Mouse (Mus musculus) neural tube, embryonic 14.5 days (tissue): ENCODE measurements around the gene Matn4. TPM values are rescaled to one million over a fixed set of nuclear protein-coding genes. Genes with fewer than 3 reads are reported as not detected.

Experiments
- ATAC-seq: fragments of 200-750 bp; cut with Nextera tagmentation; 2 replicates; pipeline ENCODE4 v1.8.0; 2017; ENCODE audit warnings: low read depth, mild to moderate bottlenecking, moderate TSS enrichment, moderate library complexity
- H3K27ac ChIP-seq: fragments of 300-500 bp; sonication (generic); 2 replicates; pipeline ENCODE4 v1.5.1; 2014; ENCODE audit warnings: low read depth, mild to moderate bottlenecking, control low read depth, low read length, moderate library complexity, mixed read lengths
- H3K27me3 ChIP-seq: fragments of 300-500 bp; sonication (generic); 2 replicates; pipeline ENCODE4 v1.6.1; 2014; ENCODE audit warnings: low read length; ENCODE audit not compliant: control insufficient read depth, insufficient read depth
- H3K36me3 ChIP-seq: fragments of 300-500 bp; sonication (generic); 2 replicates; pipeline ENCODE4 v1.6.1; 2014; ENCODE audit warnings: low read length, mixed read lengths; ENCODE audit not compliant: control insufficient read depth, insufficient read depth
- H3K4me1 ChIP-seq: fragments of 300-500 bp; sonication (generic); 2 replicates; pipeline ENCODE4 v1.6.1; 2014; ENCODE audit warnings: low read length; ENCODE audit not compliant: control insufficient read depth, insufficient read depth
- H3K4me2 ChIP-seq: fragments of 300-500 bp; sonication (generic); 2 replicates; pipeline ENCODE4 v1.6.1; 2014; ENCODE audit warnings: mild to moderate bottlenecking, low read depth, low read length, control low read depth
- H3K4me3 ChIP-seq: fragments of 300-500 bp; sonication (generic); 2 replicates; pipeline ENCODE4 v1.5.1; 2014; ENCODE audit warnings: low read depth, low read length, control low read depth, mixed read lengths
- H3K9ac ChIP-seq: fragments of 300-500 bp; sonication (generic); replicated peaks from 2 replicates; pipeline ENCODE4 v1.6.1; 2014; ENCODE audit warnings: low read depth, mild to moderate bottlenecking, control low read depth, low read length, mixed read lengths
- H3K9me3 ChIP-seq: fragments of 300-500 bp; sonication (generic); 2 replicates; pipeline ENCODE4 v1.6.1; 2016; ENCODE audit warnings: low read length; ENCODE audit not compliant: control insufficient read depth
- WGBS: fragments of 180-500 bp; shearing (Covaris S2); extraction: QIAGEN DNeasy Blood & Tissue Kit; methylation state at CpG from one replicate; pipeline ENCODE4 v1.1.7; 2014; 5-methylcytosine and 5-hydroxymethylcytosine counted together
- polyA plus RNA-seq: library from polyadenylated mRNA; unstranded; fragments of >200 nt; fragmentation: Nextera tagmentation; extraction: Ambion mirVana; gene quantifications from 2 replicates; pipeline ENCODE4 v1.2.1, GENCODE M21; 2014

Matn4 gene
- polyA plus RNA-seq, 1 experiment from 2014 or later = 0.36 TPM

DNA sequence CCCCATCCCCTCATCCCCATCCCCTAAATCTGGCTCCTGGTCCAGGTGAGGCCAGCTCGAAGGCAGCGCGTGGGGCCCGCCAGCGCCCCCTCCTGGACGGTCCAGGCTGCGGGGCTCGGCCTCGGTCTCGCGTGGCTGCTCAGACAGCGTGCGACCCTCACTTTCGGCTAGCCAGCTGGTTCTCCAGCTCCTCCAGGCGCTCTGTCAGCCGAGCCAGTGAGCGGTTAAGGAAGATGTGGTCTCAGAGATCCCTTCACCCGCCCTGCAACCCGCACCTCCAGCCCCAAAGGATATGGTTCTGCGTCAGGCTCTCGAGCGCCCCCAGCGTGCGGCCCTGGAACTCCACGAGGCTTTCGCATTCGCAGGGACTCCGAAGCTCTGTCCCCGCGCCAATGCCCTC lies 15.5 kb downstream of the Matn4 start:
- peak; percentile 67 for ATAC-seq
- peak overlapping the region; percentile 57; the same call in 1 of the 2 replicates for H3K27ac ChIP-seq
- 1% methylated on average over 28 of the region's 30 CpGs for WGBS

DNA sequence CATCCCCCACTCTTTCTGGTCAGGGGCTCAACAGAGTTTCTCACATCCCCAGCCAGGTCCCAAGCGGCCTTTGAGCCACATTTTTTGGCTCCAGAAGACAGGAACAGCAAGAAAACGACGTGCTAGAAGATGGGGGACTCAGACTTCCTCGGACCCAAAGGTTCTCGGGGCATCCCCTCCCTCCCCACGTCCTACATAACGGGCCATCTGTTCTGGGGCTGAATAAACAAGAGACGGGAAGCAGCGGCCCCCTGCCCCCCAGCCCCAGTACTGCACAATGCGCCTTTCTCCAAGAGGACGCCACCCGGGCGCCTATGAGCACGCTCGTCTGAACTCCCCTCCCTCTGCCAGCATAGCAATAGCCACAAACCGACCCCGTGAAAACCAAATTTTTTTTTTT lies 15.9 kb downstream of the Matn4 start, which contains the start of gene Slpi:
Gene Slpi (minus strand): TSS at position 76 of the 400 bp plus-strand sequence.
- H3K9ac ChIP-seq = peak within 1 kb of the TSS; percentile 52
- ATAC-seq = peak; percentile 65
- 1% methylated on average over 17 of the region's 17 CpGs for WGBS
- peak within 1 kb of the TSS; percentile 57; the same call in 1 of the 2 replicates for H3K27ac ChIP-seq
- H3K4me1 ChIP-seq = peaks cover 8% of the 10 kb centered on the region; the same call in 1 of the 2 replicates
- H3K36me3 ChIP-seq = no peaks in the 10 kb centered on the region
- H3K27me3 ChIP-seq = no peaks in the 10 kb centered on the region
- peak within 1 kb of the TSS; percentile 66 for H3K4me2 ChIP-seq
- H3K4me3 ChIP-seq = peak within 1 kb of the TSS; percentile 35
- H3K9me3 ChIP-seq = no peaks in the 10 kb centered on the region

More for the DNA sequence above, 15.5 kb downstream of the Matn4 start:
- H3K36me3 ChIP-seq = no peaks in the 10 kb centered on the region
- peak overlapping the region; percentile 66 for H3K4me2 ChIP-seq
- peak overlapping the region; percentile 52 for H3K9ac ChIP-seq
- H3K27me3 ChIP-seq = no peaks in the 10 kb centered on the region
- peak overlapping the region; percentile 35 for H3K4me3 ChIP-seq
- peaks cover 8% of the 10 kb centered on the region; the same call in 1 of the 2 replicates for H3K4me1 ChIP-seq
- H3K9me3 ChIP-seq = no peaks in the 10 kb centered on the region

DNA sequence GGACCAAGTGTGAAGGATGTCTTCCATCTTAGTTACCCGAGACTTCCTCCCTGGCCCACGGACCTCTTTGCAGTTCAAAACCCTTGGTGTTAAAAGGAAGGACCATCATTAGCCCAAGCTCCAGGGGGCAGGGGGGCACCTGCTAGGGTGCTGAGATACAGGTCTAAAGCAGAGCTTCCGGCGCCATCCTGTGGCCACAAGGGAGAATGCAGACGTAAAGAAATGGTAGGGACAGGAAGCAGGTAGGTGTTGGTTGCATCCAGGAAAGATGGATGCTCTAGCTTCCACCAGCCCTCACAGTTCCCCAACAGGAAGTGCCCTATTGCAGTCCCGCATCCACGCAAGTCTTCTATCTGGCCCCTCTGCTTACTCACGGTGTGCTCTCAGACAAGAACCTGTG lies 18.0 kb downstream of the Matn4 start:
- Histone ChIP-seq H3K27me3 (no peaks in the 10 kb centered on the region), H3K27ac (no peak overlapping the region), H3K4me3 (no peak overlapping the region), H3K9me3 (no peaks in the 10 kb centered on the region), H3K4me2 (no peak overlapping the region), H3K9ac (no peak overlapping the region), H3K36me3 (no peaks in the 10 kb centered on the region), H3K4me1 (peaks cover 8% of the 10 kb centered on the region; the same call in 1 of the 2 replicates)
- WGBS = 16% methylated on average over 8 of the region's 8 CpGs
- no peak for ATAC-seq

DNA sequence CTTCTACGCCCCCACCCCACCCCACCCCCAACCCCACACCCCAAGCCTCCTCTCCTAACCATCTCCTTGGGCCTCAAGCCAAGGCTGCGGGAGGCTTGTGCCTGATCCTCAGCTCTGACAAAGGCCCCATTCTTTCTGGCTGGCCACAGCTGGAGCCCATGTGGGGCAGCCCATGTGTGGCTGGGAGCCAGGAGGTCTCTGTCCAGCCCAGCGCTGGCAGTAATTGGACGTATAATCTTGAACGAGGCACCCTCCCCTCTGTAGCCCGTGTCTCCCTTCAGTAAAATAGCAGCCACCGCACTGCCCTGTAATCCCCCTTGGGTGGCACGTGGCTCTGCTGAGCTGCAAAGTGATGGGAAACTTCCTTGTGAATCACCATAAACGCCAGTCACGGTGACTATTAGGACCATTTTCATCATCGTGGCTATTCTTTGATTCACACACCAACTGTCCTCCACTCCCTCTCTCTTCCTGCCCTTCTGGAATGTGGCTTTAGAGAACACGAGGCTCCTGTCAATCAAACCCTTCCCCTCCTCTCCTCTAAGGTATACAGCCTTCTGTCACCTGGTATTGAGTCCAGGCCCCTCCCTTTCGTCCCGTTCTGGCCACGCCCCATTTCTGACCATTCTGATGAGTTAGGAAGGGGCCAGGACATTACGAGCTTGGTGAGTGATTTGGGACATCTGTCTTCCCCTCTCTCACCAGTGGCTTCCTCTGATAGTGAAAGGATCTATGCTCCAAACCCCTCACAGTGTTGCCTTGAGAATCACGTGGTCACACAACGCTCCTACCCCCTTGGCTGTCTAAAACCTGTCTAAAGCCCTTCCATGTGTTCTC lies 18.8 kb downstream of the Matn4 start:
- H3K27me3 ChIP-seq = no peaks in the 10 kb centered on the region
- H3K9me3 ChIP-seq = no peaks in the 10 kb centered on the region
- 9% methylated on average over 17 of the region's 18 CpGs for WGBS
- H3K27ac ChIP-seq = no peak overlapping the region
- H3K36me3 ChIP-seq = no peaks in the 10 kb centered on the region
- H3K9ac ChIP-seq = no peak overlapping the region
- H3K4me2 ChIP-seq = peak overlapping the region; percentile 7; the same call in 1 of the 2 replicates
- peak; percentile 71 for ATAC-seq
- no peak overlapping the region for H3K4me3 ChIP-seq
- peaks cover 8% of the 10 kb centered on the region; the same call in 1 of the 2 replicates for H3K4me1 ChIP-seq

DNA sequence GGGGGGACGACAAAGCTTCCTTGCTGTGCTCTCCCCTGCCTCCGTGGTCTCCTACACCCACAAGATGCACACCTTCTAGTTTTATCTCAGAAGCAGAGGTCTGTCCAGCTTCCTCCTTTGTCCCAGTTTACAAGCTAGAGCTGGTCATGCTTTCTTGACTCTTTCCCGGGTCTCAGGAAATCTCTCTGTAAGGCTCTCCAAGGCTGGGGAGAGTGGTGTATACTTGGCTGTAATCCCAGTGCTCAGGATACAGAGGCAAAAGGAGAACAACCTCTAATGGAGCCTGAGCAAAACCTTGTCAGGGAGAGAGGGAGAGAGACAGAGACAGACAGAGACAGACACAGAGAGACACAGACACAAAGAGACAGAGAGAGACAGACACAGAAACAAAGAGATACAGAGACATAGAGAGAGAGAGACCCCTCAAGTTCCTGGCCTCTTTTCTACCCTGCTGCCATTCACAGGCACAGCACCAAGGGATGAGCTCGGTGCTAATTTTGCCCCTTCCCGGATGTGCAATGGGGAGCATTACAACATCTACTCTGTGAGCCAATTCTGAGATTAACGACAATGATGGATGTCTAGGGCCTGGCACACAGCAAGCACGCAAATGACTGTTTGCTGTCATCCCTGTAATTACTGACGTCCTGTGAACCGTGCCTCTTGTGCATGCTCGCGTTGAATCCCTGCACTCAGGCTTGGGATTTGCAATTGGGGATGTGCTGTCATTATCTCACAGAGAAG lies 21.1 kb downstream of the Matn4 start:
- no peaks in the 10 kb centered on the region for H3K36me3 ChIP-seq
- no peak for ATAC-seq
- H3K27me3 ChIP-seq = no peaks in the 10 kb centered on the region
- no peak overlapping the region for H3K9ac ChIP-seq
- WGBS = 46% methylated on average over 11 of the region's 11 CpGs
- no peaks in the 10 kb centered on the region for H3K9me3 ChIP-seq
- no peak overlapping the region for H3K4me2 ChIP-seq
- H3K27ac ChIP-seq = no peak overlapping the region
- peaks cover 8% of the 10 kb centered on the region; the same call in 1 of the 2 replicates for H3K4me1 ChIP-seq
- H3K4me3 ChIP-seq = no peak overlapping the region

DNA sequence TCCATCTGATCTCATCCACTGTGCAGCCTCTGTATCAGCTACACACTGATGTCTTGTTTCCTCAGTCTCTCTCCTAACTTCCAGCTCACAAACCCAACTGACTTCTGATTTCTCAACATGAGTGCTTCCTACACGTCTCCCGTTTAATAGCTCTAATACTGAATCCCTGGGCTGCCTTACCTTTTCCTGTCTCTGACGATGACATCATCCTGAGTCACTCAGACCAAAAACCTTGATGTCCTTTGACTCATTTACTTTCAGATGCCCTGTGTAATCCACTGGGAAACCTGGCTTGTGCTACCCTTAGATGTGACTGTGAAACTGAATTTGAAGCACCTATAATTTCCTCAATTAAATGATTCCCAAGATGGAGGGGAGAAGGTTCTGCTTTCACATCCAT lies 22.0 kb downstream of the Matn4 start:
- Histone ChIP-seq H3K4me2 (no peak overlapping the region), H3K4me1 (peaks cover 8% of the 10 kb centered on the region; the same call in 1 of the 2 replicates), H3K9ac (no peak overlapping the region), H3K27me3 (no peaks in the 10 kb centered on the region), H3K36me3 (no peaks in the 10 kb centered on the region), H3K27ac (no peak overlapping the region), H3K4me3 (no peak overlapping the region), H3K9me3 (no peaks in the 10 kb centered on the region)
- ATAC-seq = no peak
- WGBS = 86% methylated on average over 3 of the region's 3 CpGs

DNA sequence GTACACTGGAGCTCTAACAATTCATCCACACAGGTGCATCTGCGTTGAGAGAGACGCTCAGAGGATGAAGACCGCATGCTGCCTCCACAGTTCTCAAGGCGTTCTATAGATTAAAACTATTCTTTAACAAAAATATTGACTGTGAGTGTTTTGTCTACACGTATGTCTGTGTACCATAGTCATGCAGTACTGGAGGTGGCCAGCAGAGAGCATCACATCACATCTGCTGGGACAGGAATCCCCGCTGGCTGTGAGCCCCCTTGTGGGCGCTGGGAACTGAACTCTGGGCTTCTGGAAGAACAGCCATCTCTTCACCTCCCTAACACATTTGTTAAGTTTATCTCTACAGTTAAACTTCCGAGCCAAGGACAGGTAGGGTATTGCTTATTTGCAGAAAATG lies 23.2 kb downstream of the Matn4 start:
- Histone ChIP-seq H3K9me3 (no peaks in the 10 kb centered on the region), H3K27ac (no peak overlapping the region), H3K4me1 (peaks cover 8% of the 10 kb centered on the region; the same call in 1 of the 2 replicates), H3K36me3 (no peaks in the 10 kb centered on the region), H3K4me3 (no peak overlapping the region), H3K27me3 (no peaks in the 10 kb centered on the region), H3K4me2 (no peak overlapping the region), H3K9ac (no peak overlapping the region)
- ATAC-seq = no peak
- 75% methylated on average over 8 of the region's 8 CpGs for WGBS

DNA sequence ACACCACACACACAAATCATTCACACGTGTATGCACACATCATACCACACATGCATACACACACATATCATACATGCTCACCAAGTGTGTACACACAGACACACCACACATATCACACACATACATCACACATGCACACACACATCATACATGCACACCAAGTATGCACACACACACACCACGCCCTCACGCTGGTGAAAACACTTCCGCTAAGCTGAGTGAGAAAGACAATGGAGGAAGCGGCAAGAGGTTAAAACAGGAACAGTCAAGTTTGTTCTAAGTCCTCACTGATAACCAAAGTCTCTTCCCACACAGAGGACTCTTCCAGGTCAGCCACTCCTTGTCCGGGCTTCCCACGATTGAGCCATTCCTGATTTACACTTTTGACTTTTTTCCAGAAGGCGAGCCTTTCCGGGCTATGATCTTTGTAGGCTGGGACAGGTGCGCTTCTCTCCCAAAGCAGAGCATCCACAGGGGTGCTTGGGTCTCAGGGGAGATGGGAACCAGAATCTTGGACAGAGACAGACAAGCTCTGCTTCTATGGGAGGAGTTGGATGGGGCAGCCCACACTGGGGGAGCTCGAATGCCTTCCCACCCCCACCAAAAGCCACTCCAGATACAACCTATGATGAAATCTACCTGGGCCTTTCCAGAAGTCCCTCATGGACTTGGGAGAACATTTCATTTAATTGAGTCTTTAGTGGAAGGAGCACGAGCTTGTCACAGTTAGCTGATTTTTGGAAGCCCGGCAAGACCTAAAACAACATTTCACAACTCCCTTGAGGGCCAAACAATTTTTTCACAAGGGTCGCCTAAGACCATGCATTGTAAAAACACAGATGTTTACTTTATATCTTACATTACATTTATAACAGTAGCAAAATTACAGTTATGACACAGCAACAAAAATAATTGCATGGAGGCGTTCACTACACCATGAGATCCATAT lies 27.2 kb downstream of the Matn4 start:
- WGBS = 94% methylated on average over 15 of the region's 15 CpGs
- Histone ChIP-seq H3K27ac (no peak overlapping the region), H3K9me3 (no peaks in the 10 kb centered on the region), H3K4me1 (no peaks in the 10 kb centered on the region), H3K36me3 (no peaks in the 10 kb centered on the region), H3K27me3 (no peaks in the 10 kb centered on the region), H3K4me3 (no peak overlapping the region), H3K9ac (no peak overlapping the region), H3K4me2 (no peak overlapping the region)
- no peak for ATAC-seq
